Mouse (Mus musculus) intestine, embryonic 14.5 days (tissue): ENCODE measurements around the gene Casp4. TPM values are rescaled to one million over a fixed set of nuclear protein-coding genes. Genes with fewer than 3 reads are reported as not detected.

Source experiments
- ATAC-seq: fragments of 200-750 bp; cut with Nextera tagmentation; replicated peaks from 2 replicates; pipeline ENCODE4 v1.8.0; 2017; ENCODE audit warnings: low read depth, moderate number of reproducible peaks, moderate TSS enrichment, moderate library complexity; ENCODE audit not compliant: low FRiP score, low TSS enrichment
- DNase-seq: peaks from one replicate; pipeline ENCODE4 v3.0.0-alpha.2; 2018; ENCODE audit warnings: low spot score
- H3K27ac ChIP-seq: fragments of 300-500 bp; sonication (generic); 2 replicates; pipeline ENCODE4 v1.5.1; 2014; ENCODE audit warnings: low read depth, mild to moderate bottlenecking, control low read depth
- H3K27me3 ChIP-seq: fragments of 300-500 bp; sonication (generic); replicated peaks from 2 replicates; pipeline ENCODE4 v1.6.1; 2014; ENCODE audit warnings: low read length, control low read depth; ENCODE audit not compliant: control insufficient read depth, insufficient read depth
- H3K36me3 ChIP-seq: fragments of 300-500 bp; sonication (generic); 2 replicates; pipeline ENCODE4 v1.6.1; 2014; ENCODE audit warnings: low read length, control low read depth; ENCODE audit not compliant: control insufficient read depth, insufficient read depth
- H3K4me1 ChIP-seq: fragments of 300-500 bp; sonication (generic); replicated peaks from 2 replicates; pipeline ENCODE4 v1.6.1; 2014; ENCODE audit warnings: low read length, control low read depth, mixed read lengths; ENCODE audit not compliant: control insufficient read depth, insufficient read depth
- H3K4me2 ChIP-seq: fragments of 300-500 bp; sonication (generic); 2 replicates; pipeline ENCODE4 v1.6.1; 2014; ENCODE audit warnings: low read length
- H3K4me3 ChIP-seq: fragments of 300-500 bp; sonication (generic); 2 replicates; pipeline ENCODE4 v1.5.1; 2014; ENCODE audit warnings: low read depth, low read length, control low read depth, mixed read lengths
- H3K9ac ChIP-seq: fragments of 300-500 bp; sonication (generic); 2 replicates; pipeline ENCODE4 v1.6.1; 2014; ENCODE audit warnings: mild to moderate bottlenecking, low read length
- H3K9me3 ChIP-seq: fragments of 300-500 bp; sonication (generic); 2 replicates; pipeline ENCODE4 v1.6.1; 2016; ENCODE audit warnings: low read length, control low read depth; ENCODE audit not compliant: control insufficient read depth
- WGBS: fragments of 180-500 bp; shearing (Covaris S2); extraction: QIAGEN DNeasy Blood & Tissue Kit; methylation state at CpG from one replicate; pipeline ENCODE4 v1.1.7; 2014; 5-methylcytosine and 5-hydroxymethylcytosine counted together
- polyA plus RNA-seq: library from polyadenylated mRNA; unstranded; fragments of >200 nt; fragmentation: Nextera tagmentation; extraction: Ambion mirVana; gene quantifications from 2 replicates; pipeline ENCODE4 v1.2.1, GENCODE M21; 2014

Casp4 gene
- polyA plus RNA-seq, 1 experiment from 2014 or later, result 1.9 TPM

DNA sequence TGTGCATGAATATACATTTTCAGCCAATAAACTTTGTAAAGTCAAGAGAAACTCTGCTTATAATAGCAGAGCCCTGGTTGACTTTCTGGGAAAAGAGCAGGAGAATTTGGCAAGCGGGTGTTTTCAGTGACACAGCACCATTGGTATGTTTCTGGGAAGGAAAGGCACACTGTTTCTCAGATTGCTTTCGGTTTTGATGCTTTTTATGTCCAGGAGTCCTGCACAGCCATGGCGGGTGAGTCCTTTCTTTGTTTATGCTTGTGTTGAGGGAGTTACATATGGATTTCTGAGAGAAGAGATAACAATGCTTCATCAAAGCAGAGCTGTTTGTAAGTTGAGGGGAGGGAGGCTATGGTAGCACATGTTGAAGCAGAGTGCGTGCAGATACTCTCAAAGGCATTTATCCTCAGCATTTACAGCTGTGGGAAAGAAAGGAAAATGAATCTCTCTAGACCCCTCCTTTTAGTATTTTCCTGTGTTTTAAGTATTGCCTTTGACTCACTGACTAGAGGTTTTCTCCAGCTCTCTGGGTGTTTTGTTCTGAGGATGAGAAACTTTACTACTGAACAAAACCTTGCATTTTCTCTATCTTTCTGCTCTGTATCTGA, 36.8 kb downstream of the Casp4 start, which contains the start of gene Casp12:
TSS of gene Casp12 (plus strand) at position 140 of the 608 bp plus-strand sequence.
- no peak for ATAC-seq
- H3K27me3 ChIP-seq, result no peaks in the 10 kb centered on the region
- no peak within 1 kb of the TSS for H3K9ac ChIP-seq
- H3K27ac ChIP-seq, result peak within 1 kb of the TSS; percentile 64
- no peaks in the 10 kb centered on the region for H3K36me3 ChIP-seq
- no peaks in the 10 kb centered on the region; the same call in 1 of the 2 replicates for H3K4me1 ChIP-seq
- H3K4me2 ChIP-seq, result peak within 1 kb of the TSS; percentile 31; the same call in 1 of the 2 replicates
- H3K4me3 ChIP-seq, result no peak within 1 kb of the TSS
- H3K9me3 ChIP-seq, result no peaks in the 10 kb centered on the region
- 22% methylated on average over 4 of the region's 4 CpGs for WGBS
- DNase-seq, result peak; percentile 54

DNA sequence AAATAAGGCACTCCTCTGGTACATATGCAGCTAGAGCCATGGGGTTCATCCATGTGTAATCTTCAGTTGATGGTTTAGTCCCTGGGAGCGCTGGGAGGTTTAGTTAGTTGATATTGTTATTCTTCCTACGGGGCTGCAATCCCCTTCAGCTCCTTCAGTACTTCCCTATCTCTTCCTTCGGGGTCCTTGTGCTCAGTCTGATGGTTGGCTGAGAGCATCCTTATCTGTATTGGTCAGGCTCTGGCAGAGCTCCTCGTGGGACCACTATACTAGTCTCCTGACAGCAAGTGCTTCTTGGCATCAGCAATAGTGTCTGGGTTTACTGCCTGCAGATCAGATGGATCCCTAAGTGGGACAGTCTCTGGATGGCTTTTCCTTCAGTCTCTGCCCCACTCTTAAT, 38.8 kb downstream of the Casp4 start:
- H3K36me3 ChIP-seq, result no peaks in the 10 kb centered on the region
- WGBS, result 79% methylated on average over 4 of the region's 4 CpGs
- no peaks in the 10 kb centered on the region for H3K27me3 ChIP-seq
- no peak for DNase-seq
- no peak overlapping the region for H3K9ac ChIP-seq
- no peak overlapping the region for H3K4me3 ChIP-seq
- H3K27ac ChIP-seq, result no peak overlapping the region
- H3K4me1 ChIP-seq, result no peaks in the 10 kb centered on the region; the same call in 1 of the 2 replicates
- no peak for ATAC-seq
- no peak overlapping the region for H3K4me2 ChIP-seq
- no peaks in the 10 kb centered on the region for H3K9me3 ChIP-seq

DNA sequence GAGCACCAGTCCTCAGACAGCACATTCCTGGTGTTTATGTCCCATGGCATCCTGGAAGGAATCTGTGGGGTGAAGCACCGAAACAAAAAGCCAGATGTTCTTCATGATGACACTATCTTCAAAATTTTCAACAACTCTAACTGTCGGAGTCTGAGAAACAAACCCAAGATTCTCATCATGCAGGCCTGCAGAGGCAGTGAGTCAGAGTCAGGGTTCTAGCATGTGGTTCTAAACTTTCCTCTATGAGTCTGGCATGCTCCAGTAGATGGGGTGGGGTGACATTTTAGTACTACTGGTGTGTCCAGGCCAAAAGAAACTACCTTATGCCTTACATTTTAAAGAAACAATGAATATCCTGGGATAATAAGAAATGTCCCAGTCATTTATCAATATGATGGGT, 45.0 kb downstream of the Casp4 start:
- no peaks in the 10 kb centered on the region for H3K9me3 ChIP-seq
- no peaks in the 10 kb centered on the region for H3K4me1 ChIP-seq
- no peak for ATAC-seq
- H3K9ac ChIP-seq, result no peak overlapping the region
- WGBS, result 57% methylated on average over 2 of the region's 2 CpGs
- no peaks in the 10 kb centered on the region for H3K36me3 ChIP-seq
- H3K27ac ChIP-seq, result no peak overlapping the region
- H3K4me3 ChIP-seq, result no peak overlapping the region
- H3K27me3 ChIP-seq, result no peaks in the 10 kb centered on the region
- no peak for DNase-seq
- H3K4me2 ChIP-seq, result no peak overlapping the region

DNA sequence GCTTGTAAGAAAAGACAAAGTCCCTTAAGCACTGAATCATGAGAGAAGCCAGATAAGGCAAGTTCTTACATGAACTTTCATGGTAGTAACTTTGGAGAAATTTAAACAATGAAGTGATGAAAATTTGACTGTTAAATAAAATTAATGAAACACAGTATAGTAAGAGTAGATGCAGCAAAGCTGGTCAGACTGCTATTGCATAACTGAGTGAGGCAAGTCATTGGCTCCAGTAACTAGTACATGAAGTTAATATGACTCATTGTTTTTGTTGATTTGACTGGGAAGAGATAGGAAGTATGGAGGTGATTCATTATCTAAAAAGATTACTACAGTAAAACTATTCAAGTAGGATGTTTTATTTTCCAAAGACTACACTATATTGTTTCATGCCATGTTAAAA, 48.2 kb downstream of the Casp4 start:
- H3K4me3 ChIP-seq, result no peak overlapping the region
- H3K36me3 ChIP-seq, result no peaks in the 10 kb centered on the region
- H3K27me3 ChIP-seq, result no peaks in the 10 kb centered on the region
- H3K4me2 ChIP-seq, result no peak overlapping the region
- DNase-seq, result no peak
- H3K9ac ChIP-seq, result no peak overlapping the region
- ATAC-seq, result no peak
- no peaks in the 10 kb centered on the region for H3K9me3 ChIP-seq
- H3K4me1 ChIP-seq, result no peaks in the 10 kb centered on the region
- H3K27ac ChIP-seq, result no peak overlapping the region

Other genes starting within 250 kb of the Casp4 start
- gene Casp1, start 10.3 kb upstream of the Casp4 start, polyA plus RNA-seq, result 1.8 and 1.9 TPM in 2 replicates
- gene Casp12, start 36.6 kb downstream of the Casp4 start, polyA plus RNA-seq, result 6.6 and 8.0 TPM in 2 replicates